Mouse (Mus musculus): Measurements from ENCODE around the gene Cep131. TPM values are rescaled to one million over a fixed set of nuclear protein-coding genes. Genes with fewer than 3 reads are reported as not detected.

The Cep131 gene
- polyA plus RNA-seq, 1 experiment: 12.2 TPM

GRCm38 (mm10) chr11:120122126-120122525 is 35.5 kb upstream of the Cep131 start:
- Histone ChIP-seq H3K27ac (ENCODE audit: insufficient read depth, low read length) (no peak overlapping the region), H3K36me3 (ENCODE audit: control insufficient read depth, insufficient read depth, low read length, poor library complexity, severe bottlenecking) (no peaks in the 10 kb centered on the region), H3K9ac (ENCODE audit: low read depth, poor library complexity, severe bottlenecking) (no peak overlapping the region), H3K4me3 (ENCODE audit: low read depth, low read length) (no peak overlapping the region), H3K27me3 (ENCODE audit: control insufficient read depth, insufficient read depth, low read length, poor library complexity, severe bottlenecking) (no peaks in the 10 kb centered on the region), H3K9me3 (replicated peaks; ENCODE audit: control insufficient read depth, insufficient read depth, low read length, poor library complexity, severe bottlenecking) (no peaks in the 10 kb centered on the region), H3K4me1 (ENCODE audit: control insufficient read depth, insufficient read depth, low read length) (no peaks in the 10 kb centered on the region)
- TF ChIP-seq POLR2A (IDR thresholded peaks at IDR 0.05; ENCODE audit: insufficient read depth, low read length) (no peak), EP300 (IDR thresholded peaks at IDR 0.05; ENCODE audit: insufficient read depth, low read depth, low read length) (no peak), CTCF (IDR thresholded peaks at IDR 0.05; ENCODE audit: low read depth, low read length) (no peak)

- no peak overlapping the region for H3K9ac ChIP-seq (ENCODE audit: low read depth, poor library complexity, severe bottlenecking)
- H3K36me3 ChIP-seq (ENCODE audit: control insufficient read depth, insufficient read depth, low read length, poor library complexity, severe bottlenecking): 0 out of 2 replicates have a peak, but pooled peaks cover 3% of the 10 kb centered on the region
- no peaks in the 10 kb centered on the region for H3K4me1 ChIP-seq (ENCODE audit: control insufficient read depth, insufficient read depth, low read length)
- H3K27ac ChIP-seq (ENCODE audit: insufficient read depth, low read length): no peak overlapping the region
- TF ChIP-seq EP300 (IDR thresholded peaks at IDR 0.05; ENCODE audit: insufficient read depth, low read depth, low read length) (no peak), CTCF (IDR thresholded peaks at IDR 0.05; ENCODE audit: low read depth, low read length) (peak; percentile 85), POLR2A (IDR thresholded peaks at IDR 0.05; ENCODE audit: insufficient read depth, low read length) (no peak)
- no peak overlapping the region for H3K4me3 ChIP-seq (ENCODE audit: low read depth, low read length)
- no peaks in the 10 kb centered on the region for H3K27me3 ChIP-seq (ENCODE audit: control insufficient read depth, insufficient read depth, low read length, poor library complexity, severe bottlenecking)
- no peaks in the 10 kb centered on the region for H3K9me3 ChIP-seq (replicated peaks; ENCODE audit: control insufficient read depth, insufficient read depth, low read length, poor library complexity, severe bottlenecking)
These were observed 34.2 kb upstream of the Cep131 start for GRCm38 (mm10) chr11:120120642-120121420.

- H3K27me3 ChIP-seq (ENCODE audit: control insufficient read depth, insufficient read depth, low read length, poor library complexity, severe bottlenecking): no peaks in the 10 kb centered on the region
- H3K4me3 ChIP-seq (ENCODE audit: low read depth, low read length): no peak overlapping the region
- TF ChIP-seq CTCF (IDR thresholded peaks at IDR 0.05; ENCODE audit: low read depth, low read length): no peak
- TF ChIP-seq EP300 (IDR thresholded peaks at IDR 0.05; ENCODE audit: insufficient read depth, low read depth, low read length): no peak
- H3K4me1 ChIP-seq (ENCODE audit: control insufficient read depth, insufficient read depth, low read length): no peaks in the 10 kb centered on the region
- H3K9ac ChIP-seq (ENCODE audit: low read depth, poor library complexity, severe bottlenecking): no peak overlapping the region
- 0 out of 2 replicates have a peak, but pooled peaks cover 3% of the 10 kb centered on the region for H3K36me3 ChIP-seq (ENCODE audit: control insufficient read depth, insufficient read depth, low read length, poor library complexity, severe bottlenecking)
- no peak overlapping the region for H3K27ac ChIP-seq (ENCODE audit: insufficient read depth, low read length)
- no peaks in the 10 kb centered on the region for H3K9me3 ChIP-seq (replicated peaks; ENCODE audit: control insufficient read depth, insufficient read depth, low read length, poor library complexity, severe bottlenecking)
These were observed 33.4 kb upstream of the Cep131 start for GRCm38 (mm10) chr11:120119936-120120541.

DNA sequence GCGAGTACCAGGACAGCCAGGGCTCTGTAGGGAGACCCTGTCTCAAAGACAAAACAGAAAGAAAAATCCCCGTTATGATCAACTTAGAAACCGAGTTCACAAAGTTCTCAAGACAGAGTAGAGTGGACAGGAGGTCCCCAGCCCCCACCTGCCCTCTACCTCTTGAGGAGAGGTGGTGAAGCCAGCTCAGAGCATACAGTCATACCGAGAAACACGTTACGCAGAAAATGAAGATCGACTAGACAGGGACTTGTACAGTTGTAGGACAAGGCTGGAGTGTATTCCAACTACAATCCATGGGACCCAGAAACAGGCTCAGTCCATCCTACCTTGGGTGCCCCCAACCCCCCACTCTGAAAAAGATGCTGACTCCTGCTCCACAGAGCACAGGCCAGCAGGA is 32.5 kb upstream of the Cep131 start:
- H3K4me3 ChIP-seq (ENCODE audit: low read depth, low read length): no peak overlapping the region
- H3K9me3 ChIP-seq (replicated peaks; ENCODE audit: control insufficient read depth, insufficient read depth, low read length, poor library complexity, severe bottlenecking): no peaks in the 10 kb centered on the region
- no peak for TF ChIP-seq POLR2A (IDR thresholded peaks at IDR 0.05; ENCODE audit: insufficient read depth, low read length)
- TF ChIP-seq CTCF (IDR thresholded peaks at IDR 0.05; ENCODE audit: low read depth, low read length): no peak
- no peak for TF ChIP-seq EP300 (IDR thresholded peaks at IDR 0.05; ENCODE audit: insufficient read depth, low read depth, low read length)
- no peaks in the 10 kb centered on the region for H3K4me1 ChIP-seq (ENCODE audit: control insufficient read depth, insufficient read depth, low read length)
- no peak overlapping the region for H3K9ac ChIP-seq (ENCODE audit: low read depth, poor library complexity, severe bottlenecking)
- no peaks in the 10 kb centered on the region for H3K27me3 ChIP-seq (ENCODE audit: control insufficient read depth, insufficient read depth, low read length, poor library complexity, severe bottlenecking)
- no peak overlapping the region for H3K27ac ChIP-seq (ENCODE audit: insufficient read depth, low read length)
- 0 out of 2 replicates have a peak, but pooled peaks cover 3% of the 10 kb centered on the region for H3K36me3 ChIP-seq (ENCODE audit: control insufficient read depth, insufficient read depth, low read length, poor library complexity, severe bottlenecking)

DNA sequence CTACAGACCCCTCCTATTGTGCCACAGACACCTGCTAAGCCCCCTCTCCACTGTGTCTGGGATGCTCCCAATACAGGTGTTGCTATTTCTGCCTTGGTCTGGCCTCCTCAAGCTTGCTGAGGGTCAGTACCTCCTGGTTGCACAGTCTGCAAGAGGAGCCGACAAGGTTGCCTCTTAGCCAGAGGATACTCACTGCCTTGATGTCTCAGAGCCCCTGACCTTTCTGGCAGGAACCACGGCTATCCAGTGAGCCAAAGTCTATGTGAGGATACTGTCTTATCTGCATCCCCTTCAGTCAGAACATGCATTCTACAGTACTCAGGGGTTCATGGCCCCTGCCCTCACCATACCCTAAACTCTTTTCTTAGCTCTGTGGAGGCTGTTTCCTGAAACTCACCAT is 31.0 kb upstream of the Cep131 start:
- Histone ChIP-seq H3K27me3 (ENCODE audit: control insufficient read depth, insufficient read depth, low read length, poor library complexity, severe bottlenecking) (no peaks in the 10 kb centered on the region), H3K9me3 (replicated peaks; ENCODE audit: control insufficient read depth, insufficient read depth, low read length, poor library complexity, severe bottlenecking) (no peaks in the 10 kb centered on the region), H3K9ac (ENCODE audit: low read depth, poor library complexity, severe bottlenecking) (no peak overlapping the region), H3K4me3 (ENCODE audit: low read depth, low read length) (no peak overlapping the region), H3K4me1 (ENCODE audit: control insufficient read depth, insufficient read depth, low read length) (no peaks in the 10 kb centered on the region), H3K27ac (ENCODE audit: insufficient read depth, low read length) (no peak overlapping the region), H3K36me3 (ENCODE audit: control insufficient read depth, insufficient read depth, low read length, poor library complexity, severe bottlenecking) (0 out of 2 replicates have a peak, but pooled peaks cover 3% of the 10 kb centered on the region)
- no peak for TF ChIP-seq POLR2A (IDR thresholded peaks at IDR 0.05; ENCODE audit: insufficient read depth, low read length)
- TF ChIP-seq EP300 (IDR thresholded peaks at IDR 0.05; ENCODE audit: insufficient read depth, low read depth, low read length): no peak
- TF ChIP-seq CTCF (IDR thresholded peaks at IDR 0.05; ENCODE audit: low read depth, low read length): no peak
